Mouse (Mus musculus) liver, postnatal 0 days (tissue): Measurements from ENCODE around the gene Gk2. TPM values are rescaled to one million over a fixed set of nuclear protein-coding genes. Genes with fewer than 3 reads are reported as not detected.

Experiments
- ATAC-seq: fragments of 200-750 bp; cut with Nextera tagmentation; 2 replicates; pipeline ENCODE4 v1.8.0; 2017; ENCODE audit warnings: mild to moderate bottlenecking, moderate library complexity
- DNase-seq: peaks from one replicate; pipeline ENCODE4 v3.0.0-alpha.2; 2016
- H3K27ac ChIP-seq: fragments of 300-500 bp; sonication (generic); 2 replicates; pipeline ENCODE4 v1.5.1; 2014; ENCODE audit warnings: antibody characterized with exemption, moderate library complexity, mild to moderate bottlenecking, low read depth
- H3K27me3 ChIP-seq: fragments of 300-500 bp; sonication (generic); 2 replicates; pipeline ENCODE4 v1.6.1; 2014; ENCODE audit warnings: low read length, control low read depth, mixed read lengths; ENCODE audit not compliant: insufficient read depth
- H3K36me3 ChIP-seq: fragments of 300-500 bp; sonication (generic); replicated peaks from 2 replicates; pipeline ENCODE4 v1.6.1; 2014; ENCODE audit warnings: mild to moderate bottlenecking, control low read depth, low read length, moderate library complexity, mixed read lengths; ENCODE audit not compliant: insufficient read depth
- H3K4me1 ChIP-seq: fragments of 300-500 bp; sonication (generic); 2 replicates; pipeline ENCODE4 v1.6.1; 2014; ENCODE audit warnings: antibody characterized with exemption, mild to moderate bottlenecking, control low read depth; ENCODE audit not compliant: insufficient read depth
- H3K4me2 ChIP-seq: fragments of 300-500 bp; sonication (generic); 2 replicates; pipeline ENCODE4 v1.6.1; 2014; ENCODE audit warnings: low read depth, mild to moderate bottlenecking, low read length, moderate library complexity, mixed read lengths
- H3K4me3 ChIP-seq: fragments of 300-500 bp; sonication (generic); 2 replicates; pipeline ENCODE4 v1.5.1; 2014; ENCODE audit warnings: low read depth, low read length
- H3K9ac ChIP-seq: fragments of 300-500 bp; sonication (generic); replicated peaks from 2 replicates; pipeline ENCODE4 v1.6.1; 2014; ENCODE audit warnings: mild to moderate bottlenecking, moderate library complexity
- H3K9me3 ChIP-seq: fragments of 300-500 bp; sonication (generic); 2 replicates; pipeline ENCODE4 v1.6.1; 2016; ENCODE audit warnings: mild to moderate bottlenecking, control low read depth, low read length, mixed read lengths
- CTCF ChIP-seq: sonication (generic); IDR thresholded peaks from 2 replicates; pipeline ENCODE4 v1.5.1; 2016; ENCODE audit warnings: antibody characterized with exemption, low read depth
- EP300 ChIP-seq: IDR thresholded peaks from 2 replicates; pipeline ENCODE4 v1.6.1; 2016; ENCODE audit warnings: antibody characterized with exemption, low read depth, mild to moderate bottlenecking
- WGBS: fragments of 180-500 bp; shearing (Covaris S2); extraction: QIAGEN DNeasy Blood & Tissue Kit; methylation state at CpG from one replicate; pipeline ENCODE4 v1.1.7; 2014; ENCODE audit not compliant: insufficient replicate concordance; 5-methylcytosine and 5-hydroxymethylcytosine counted together
- polyA plus RNA-seq: library from polyadenylated mRNA; unstranded; fragments of >200 nt; fragmentation: Nextera tagmentation; extraction: Ambion mirVana; gene quantifications from 2 replicates; pipeline ENCODE4 v1.2.1, GENCODE M21; 2015

Gk2 gene
- polyA plus RNA-seq: not detected in 2 replicates

DNA sequence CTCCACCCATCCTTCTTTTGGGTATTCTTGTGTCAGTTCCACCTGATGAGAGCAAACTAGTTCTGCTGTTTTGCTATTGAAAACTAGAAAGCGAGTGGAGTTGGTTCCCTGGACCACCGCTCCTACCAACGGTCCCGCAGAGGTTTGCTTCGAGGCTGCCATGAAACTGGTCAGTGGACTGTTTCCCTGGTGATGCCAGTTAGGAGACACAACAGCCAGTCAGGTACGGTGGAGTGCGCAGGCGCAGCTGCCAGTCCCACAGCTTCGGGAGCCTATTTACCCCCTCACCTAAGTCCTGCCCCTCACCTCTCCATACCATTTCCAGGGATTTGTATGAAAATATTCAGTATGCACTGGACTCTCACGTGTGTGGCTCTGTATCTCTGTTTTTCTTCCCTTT lies at the start of gene Gk2:
Gene Gk2 (minus strand): TSS at position 206 of the 400 bp plus-strand sequence.
- WGBS: 90% methylated on average over 10 of the region's 10 CpGs
- H3K4me3 ChIP-seq: no peak within 1 kb of the TSS
- H3K9ac ChIP-seq: no peak within 1 kb of the TSS
- H3K4me2 ChIP-seq: no peak within 1 kb of the TSS
- DNase-seq (no peak), ATAC-seq (no peak)
- no peaks in the 10 kb centered on the region for H3K9me3 ChIP-seq
- no peaks in the 10 kb centered on the region for H3K36me3 ChIP-seq
- H3K27me3 ChIP-seq: no peaks in the 10 kb centered on the region
- H3K4me1 ChIP-seq: no peaks in the 10 kb centered on the region
- no peak for TF ChIP-seq CTCF
- TF ChIP-seq EP300: no peak
- H3K27ac ChIP-seq: no peak within 1 kb of the TSS

- no peak for TF ChIP-seq EP300
- no peak for TF ChIP-seq CTCF
- no peak overlapping the region for H3K4me3 ChIP-seq
- ATAC-seq (no peak), DNase-seq (no peak)
- no peaks in the 10 kb centered on the region for H3K36me3 ChIP-seq
- no peak overlapping the region for H3K4me2 ChIP-seq
- H3K9ac ChIP-seq: no peak overlapping the region
- no peaks in the 10 kb centered on the region for H3K4me1 ChIP-seq
- no peak overlapping the region for H3K27ac ChIP-seq
- no peaks in the 10 kb centered on the region for H3K27me3 ChIP-seq
- H3K9me3 ChIP-seq: no peaks in the 10 kb centered on the region
These were observed 41.2 kb upstream of the Gk2 start for GRCm38 (mm10) chr5:97498041-97498440.

GRCm38 (mm10) chr5:97495488-97496092 lies 38.8 kb upstream of the Gk2 start:
- no peak for DNase-seq
- no peak for ATAC-seq
- TF ChIP-seq CTCF (no peak), EP300 (no peak)
- Histone ChIP-seq H3K36me3 (no peaks in the 10 kb centered on the region), H3K27ac (no peak overlapping the region), H3K9ac (no peak overlapping the region), H3K9me3 (no peaks in the 10 kb centered on the region), H3K27me3 (no peaks in the 10 kb centered on the region), H3K4me3 (no peak overlapping the region), H3K4me2 (no peak overlapping the region), H3K4me1 (no peaks in the 10 kb centered on the region)
- WGBS: 63% methylated on average over 5 of the region's 5 CpGs

- ATAC-seq: no peak
- H3K9ac ChIP-seq: no peak overlapping the region
- H3K4me3 ChIP-seq: no peak overlapping the region
- no peak overlapping the region for H3K27ac ChIP-seq
- no peak for TF ChIP-seq EP300
- TF ChIP-seq CTCF: no peak
- 76% methylated on average over 5 of the region's 5 CpGs for WGBS
- no peaks in the 10 kb centered on the region for H3K36me3 ChIP-seq
- no peak overlapping the region for H3K4me2 ChIP-seq
- H3K9me3 ChIP-seq: no peaks in the 10 kb centered on the region
- DNase-seq: no peak
- H3K4me1 ChIP-seq: no peaks in the 10 kb centered on the region
- no peaks in the 10 kb centered on the region for H3K27me3 ChIP-seq
These were observed 36.6 kb upstream of the Gk2 start for GRCm38 (mm10) chr5:97493421-97493820.

GRCm38 (mm10) chr5:97486141-97486540 lies 29.3 kb upstream of the Gk2 start:
- Histone ChIP-seq H3K36me3 (no peaks in the 10 kb centered on the region), H3K4me3 (no peak overlapping the region), H3K27me3 (no peaks in the 10 kb centered on the region), H3K9ac (no peak overlapping the region), H3K27ac (no peak overlapping the region), H3K9me3 (no peaks in the 10 kb centered on the region), H3K4me1 (no peaks in the 10 kb centered on the region), H3K4me2 (no peak overlapping the region)
- ATAC-seq (no peak), DNase-seq (no peak)
- 75% methylated on average over 5 of the region's 5 CpGs for WGBS
- TF ChIP-seq EP300: no peak
- no peak for TF ChIP-seq CTCF

DNA sequence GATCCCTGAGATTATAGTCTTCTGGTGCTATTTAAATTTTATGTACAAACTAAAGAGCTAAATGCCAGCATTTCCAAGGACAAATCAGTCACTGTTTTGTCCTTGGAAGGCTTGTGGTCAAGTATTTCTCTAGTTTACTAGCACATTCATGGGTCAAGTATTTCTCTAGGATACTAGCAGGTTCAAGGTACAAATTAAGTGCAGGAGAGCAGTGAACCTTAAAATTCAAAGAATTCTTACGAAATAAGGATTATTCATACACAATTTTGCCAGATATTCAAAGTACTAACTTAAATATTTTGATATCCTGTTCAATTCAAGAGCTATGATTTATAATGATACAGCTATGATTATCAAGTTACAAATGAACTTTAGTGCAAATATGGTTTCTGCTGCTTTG lies 23.2 kb upstream of the Gk2 start:
- Histone ChIP-seq H3K36me3 (no peaks in the 10 kb centered on the region), H3K4me1 (no peaks in the 10 kb centered on the region), H3K9me3 (no peaks in the 10 kb centered on the region), H3K9ac (no peak overlapping the region), H3K27ac (no peak overlapping the region), H3K4me2 (no peak overlapping the region), H3K27me3 (no peaks in the 10 kb centered on the region), H3K4me3 (no peak overlapping the region)
- no peak for ATAC-seq
- TF ChIP-seq CTCF: no peak
- TF ChIP-seq EP300: no peak
- no peak for DNase-seq
- WGBS: 51% methylated on average over 1 of the region's 1 CpGs

GRCm38 (mm10) chr5:97467246-97467645 lies 10.4 kb upstream of the Gk2 start:
- Histone ChIP-seq H3K9ac (no peak overlapping the region), H3K9me3 (no peaks in the 10 kb centered on the region), H3K4me3 (no peak overlapping the region), H3K36me3 (no peaks in the 10 kb centered on the region), H3K27ac (no peak overlapping the region), H3K27me3 (no peaks in the 10 kb centered on the region), H3K4me2 (no peak overlapping the region), H3K4me1 (no peaks in the 10 kb centered on the region)
- no peak for DNase-seq
- TF ChIP-seq CTCF (no peak), EP300 (no peak)
- ATAC-seq: no peak
- WGBS: 85% methylated on average over 7 of the region's 7 CpGs
